Mouse (Mus musculus) bone marrow macrophage, adult 2 months (primary cell): ENCODE measurements at regions not wholly inside any gene's neighbourhood (a gene's known extent, or its start where the extent isn't known, plus 50 kb on each side); places are given as distances from the start of the nearest gene placed in this dataset.

ENCODE experiments used
- CTCF ChIP-seq: IDR thresholded peaks from 2 replicates; pipeline ENCODE4 v1.5.1; 2012; ENCODE audit warnings: low read depth, mild to moderate bottlenecking, low read length, moderate library complexity
- POLR2A ChIP-seq: IDR thresholded peaks from 2 replicates; pipeline ENCODE4 v1.6.1; 2012; ENCODE audit warnings: mild to moderate bottlenecking, low read depth, low read length, borderline replicate concordance

DNA sequence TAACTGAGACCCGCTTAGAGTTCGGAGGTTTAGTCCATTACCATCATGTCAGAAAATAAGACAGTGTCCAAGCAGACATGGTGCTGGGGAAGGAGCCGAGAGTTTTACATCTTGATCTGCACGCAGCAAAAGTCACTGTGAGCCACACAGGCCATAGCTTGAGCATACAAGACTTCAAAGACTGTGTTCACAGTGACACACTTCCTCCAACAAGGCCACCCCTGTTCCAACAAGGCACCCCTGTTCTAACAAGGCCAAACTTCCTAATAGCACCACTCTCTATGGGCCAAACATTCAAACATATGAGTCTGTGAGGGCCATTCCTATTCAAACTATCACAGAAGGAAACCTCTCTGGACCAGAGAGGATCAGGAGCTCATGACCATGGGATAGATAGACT is 171.5 kb upstream of the Kif2a start:
- no peak for TF ChIP-seq CTCF
- no peak for TF ChIP-seq POLR2A
